Mouse (Mus musculus) heart, adult 2 months (tissue): ENCODE measurements at regions not wholly inside any gene's neighbourhood (a gene's known extent, or its start where the extent isn't known, plus 50 kb on each side); places are given as distances from the start of the nearest gene placed in this dataset.

Experiments used
- DNase-seq, 2 experiments: peaks; one replicate each; pipeline ENCODE4 v3.0.0; 2021
- H3K27ac ChIP-seq: fragments of 200-600 bp; 2 replicates; pipeline ENCODE4 v1.8.1; 2022
- H3K27me3 ChIP-seq: fragments of 200-500 bp; 2 replicates; pipeline ENCODE4 v1.6.1; 2012; ENCODE audit warnings: mild to moderate bottlenecking, low read length, inconsistent platforms, mixed read lengths; ENCODE audit not compliant: control insufficient read depth, insufficient read depth
- H3K36me3 ChIP-seq: fragments of 200-500 bp; 2 replicates; pipeline ENCODE4 v1.6.1; 2012; ENCODE audit warnings: low read length, inconsistent platforms; ENCODE audit not compliant: control insufficient read depth, insufficient read depth
- H3K4me1 ChIP-seq: fragments of 200-500 bp; 2 replicates; pipeline ENCODE4 v1.6.1; 2011; ENCODE audit warnings: low read length; ENCODE audit not compliant: control insufficient read depth, insufficient read depth
- H3K4me3 ChIP-seq: fragments of 200-600 bp; 2 replicates; pipeline ENCODE4 v1.8.1; 2022
- H3K79me2 ChIP-seq: fragments of 200-500 bp; replicated peaks from 2 replicates; pipeline ENCODE4 v1.6.1; 2012; ENCODE audit warnings: mild to moderate bottlenecking, inconsistent platforms, low read length, moderate library complexity, mixed read lengths; ENCODE audit not compliant: control insufficient read depth, insufficient read depth
- H3K9ac ChIP-seq: fragments of 200-500 bp; 2 replicates; pipeline ENCODE4 v1.6.1; 2012; ENCODE audit warnings: low read depth, mild to moderate bottlenecking, control low read depth, inconsistent platforms, low read length, mixed read lengths
- CTCF ChIP-seq: fragments of 200-600 bp; IDR thresholded peaks from 2 replicates; pipeline ENCODE4 v1.8.1; 2022; ENCODE audit warnings: antibody characterized with exemption, mild to moderate bottlenecking, moderate library complexity
- EP300 ChIP-seq: fragments of 200-500 bp; IDR thresholded peaks from 2 replicates; pipeline ENCODE4 v1.6.1; 2011; ENCODE audit warnings: low read depth, low read length, control low read depth; ENCODE audit not compliant: insufficient read depth
- POLR2A ChIP-seq: fragments of 200-500 bp; IDR thresholded peaks from 2 replicates; pipeline ENCODE4 v1.6.1; 2011; ENCODE audit warnings: mild to moderate bottlenecking, low read depth, low read length, control low read depth; ENCODE audit not compliant: insufficient read depth
- WGBS: fragments of 180-500 bp; shearing (Covaris S2); methylation state at CpG from one replicate; pipeline ENCODE4 v1.1.7; 2018; 5-methylcytosine and 5-hydroxymethylcytosine counted together
- intact Hi-C: fragments of 180-260 bp; cut with DNase I; formaldehyde crosslinking; loops from one replicate; pipeline ENCODE4 v1.15.1; 2025

DNA sequence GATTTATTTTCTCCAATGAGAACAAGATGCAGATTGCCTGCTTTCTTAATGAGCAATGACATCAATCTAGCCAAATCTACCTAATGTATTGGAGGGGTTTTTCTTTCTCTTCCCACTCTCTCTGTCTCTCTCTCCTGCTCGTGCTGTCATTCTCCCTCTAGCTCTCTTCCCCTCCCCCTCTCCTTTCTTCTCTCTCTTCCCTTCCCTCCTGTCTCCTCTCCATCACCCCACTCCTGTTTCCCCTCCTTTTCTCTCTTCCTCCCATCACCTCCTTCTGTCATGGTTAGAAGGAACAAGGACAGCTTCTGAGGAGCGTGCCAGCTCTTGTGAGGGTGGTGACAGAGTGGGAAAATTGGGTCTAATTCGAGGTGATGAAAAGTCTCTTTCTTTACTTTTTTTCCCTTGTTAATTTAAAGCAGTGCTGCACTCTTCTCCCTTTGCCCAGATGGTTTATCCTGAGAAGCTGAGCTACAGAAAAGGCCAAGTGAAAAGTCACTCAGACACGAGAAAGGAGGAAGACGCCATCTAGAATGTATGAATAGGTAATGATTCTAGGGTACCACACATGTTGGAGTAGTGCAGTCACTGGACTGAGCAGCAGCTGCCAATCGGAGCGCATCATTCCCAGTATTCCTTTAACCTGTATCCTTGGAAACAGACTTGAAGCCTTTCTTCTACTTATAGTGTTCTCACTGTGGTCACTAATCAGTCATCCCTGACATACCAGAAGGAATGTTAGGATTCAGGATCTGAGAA lies 163.2 kb upstream of the Fam92a start:
- H3K27me3 ChIP-seq: no peaks in the 10 kb centered on the region
- no peaks in the 10 kb centered on the region for H3K4me1 ChIP-seq
- H3K9ac ChIP-seq: no peak overlapping the region
- no peak for TF ChIP-seq EP300
- TF ChIP-seq POLR2A: no peak
- no peak for TF ChIP-seq CTCF
- DNase-seq: no peak
- no peak overlapping the region for H3K4me3 ChIP-seq
- no peaks in the 10 kb centered on the region for H3K36me3 ChIP-seq
- no peak overlapping the region for H3K27ac ChIP-seq
- intact Hi-C loops: no loop called here
- no peaks in the 10 kb centered on the region for H3K79me2 ChIP-seq
- 66% methylated on average over 7 of the region's 7 CpGs for WGBS

- Histone ChIP-seq H3K27me3 (no peaks in the 10 kb centered on the region), H3K27ac (no peak overlapping the region), H3K36me3 (no peaks in the 10 kb centered on the region), H3K79me2 (no peaks in the 10 kb centered on the region), H3K4me3 (no peak overlapping the region), H3K4me1 (no peaks in the 10 kb centered on the region), H3K9ac (no peak overlapping the region)
- intact Hi-C loops: no loop called here
- TF ChIP-seq EP300 (no peak), CTCF (no peak), POLR2A (no peak)
- 46% methylated on average over 9 of the region's 9 CpGs for WGBS
- DNase-seq: no peak
These were observed 162.6 kb upstream of the Fam92a start for GRCm38 (mm10) chr4:12334429-12334828.

DNA sequence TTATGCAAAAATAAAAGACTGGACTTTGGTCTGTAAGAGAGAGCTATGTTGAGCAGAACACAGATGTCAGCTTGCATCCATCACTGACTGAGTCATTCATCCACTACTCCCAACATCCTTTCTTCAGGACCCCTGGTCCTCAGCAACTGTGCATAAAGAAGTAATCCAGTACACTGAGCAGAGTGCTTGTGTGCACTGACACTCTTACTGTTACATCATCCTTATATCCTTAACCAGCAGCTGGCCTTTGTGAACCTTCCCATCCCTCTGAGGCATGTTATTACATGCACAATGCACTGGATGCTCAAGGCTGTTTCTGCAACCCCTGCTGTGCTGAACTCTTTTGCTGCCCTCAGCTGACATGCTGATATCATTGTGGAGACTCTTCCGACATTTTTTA lies 144.2 kb upstream of the Fam92a start:
- DNase-seq: no peak
- Histone ChIP-seq H3K4me1 (no peaks in the 10 kb centered on the region), H3K4me3 (no peak overlapping the region), H3K36me3 (no peaks in the 10 kb centered on the region), H3K27me3 (no peaks in the 10 kb centered on the region), H3K9ac (no peak overlapping the region), H3K79me2 (no peaks in the 10 kb centered on the region), H3K27ac (no peak overlapping the region)
- intact Hi-C loops: no loop called here
- TF ChIP-seq EP300 (no peak), CTCF (no peak), POLR2A (no peak)
- 73% methylated on average over 1 of the region's 1 CpGs for WGBS

DNA sequence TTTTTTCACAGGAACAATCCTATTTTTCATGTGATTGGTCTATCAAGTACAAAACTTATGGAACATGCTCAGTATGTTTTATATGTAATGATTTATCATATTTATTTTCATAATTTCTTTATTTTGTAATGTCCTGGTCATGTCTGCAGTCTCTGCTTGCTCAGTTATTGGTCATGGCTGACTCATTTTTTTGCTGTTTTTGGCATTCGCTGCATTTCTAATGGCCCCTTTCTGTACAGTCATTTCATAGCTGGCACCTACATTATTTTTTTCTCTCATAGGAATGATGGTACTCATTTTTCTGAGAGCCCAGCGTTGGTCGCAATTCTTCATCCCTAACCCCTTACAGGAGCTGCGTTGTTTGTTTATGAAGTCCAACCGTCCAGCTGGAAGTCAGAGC lies 136.5 kb upstream of the Fam92a start:
- H3K4me1 ChIP-seq: no peaks in the 10 kb centered on the region
- intact Hi-C loops: no loop called here
- H3K27me3 ChIP-seq: no peaks in the 10 kb centered on the region
- WGBS: 84% methylated on average over 5 of the region's 5 CpGs
- H3K79me2 ChIP-seq: no peaks in the 10 kb centered on the region
- no peak for DNase-seq
- no peak overlapping the region for H3K4me3 ChIP-seq
- TF ChIP-seq EP300 (no peak), POLR2A (no peak), CTCF (no peak)
- H3K27ac ChIP-seq: no peak overlapping the region
- no peaks in the 10 kb centered on the region for H3K36me3 ChIP-seq
- no peak overlapping the region for H3K9ac ChIP-seq

GRCm38 (mm10) chr4:12306618-12307565 lies 135.1 kb upstream of the Fam92a start:
- Histone ChIP-seq H3K79me2 (no peaks in the 10 kb centered on the region), H3K27ac (no peak overlapping the region), H3K36me3 (no peaks in the 10 kb centered on the region), H3K27me3 (no peaks in the 10 kb centered on the region), H3K4me3 (no peak overlapping the region), H3K4me1 (no peaks in the 10 kb centered on the region), H3K9ac (no peak overlapping the region)
- TF ChIP-seq POLR2A (no peak), EP300 (no peak), CTCF (no peak)
- intact Hi-C loops: no loop called here
- WGBS: 75% methylated on average over 9 of the region's 9 CpGs
- no peak for DNase-seq

GRCm38 (mm10) chr4:12287079-12287686 lies 115.4 kb upstream of the Fam92a start:
- H3K9ac ChIP-seq: no peak overlapping the region
- DNase-seq: no peak
- no peaks in the 10 kb centered on the region for H3K27me3 ChIP-seq
- no peaks in the 10 kb centered on the region for H3K36me3 ChIP-seq
- 79% methylated on average over 4 of the region's 4 CpGs for WGBS
- H3K4me3 ChIP-seq: no peak overlapping the region
- TF ChIP-seq POLR2A (no peak), EP300 (no peak), CTCF (no peak)
- H3K4me1 ChIP-seq: no peaks in the 10 kb centered on the region
- intact Hi-C loops: no loop called here
- no peak overlapping the region for H3K27ac ChIP-seq
- no peaks in the 10 kb centered on the region for H3K79me2 ChIP-seq
